Mouse (Mus musculus): Measurements from ENCODE around the gene Xrcc1.

The Xrcc1 gene

GRCm38 (mm10) chr7:24608017-24608416 lies 61.9 kb downstream of the Xrcc1 start:
- peak; percentile 83 to 88 for DNase-seq

- peak in 1 of 2 experiments; percentile 34 for DNase-seq
These were observed 62.5 kb downstream of the Xrcc1 start for GRCm38 (mm10) chr7:24608561-24608960.

- DNase-seq, result peak; percentile 53 to 55
These were observed 64.2 kb downstream of the Xrcc1 start, which contains the start of gene Phldb3 for GRCm38 (mm10) chr7:24610144-24610878. Phldb3 (plus strand) TSS chr7:24610763.

- peak; percentile 99 for DNase-seq
These were observed 64.9 kb downstream of the Xrcc1 start for GRCm38 (mm10) chr7:24610879-24611494.

- DNase-seq, result no peak
These were observed 65.6 kb downstream of the Xrcc1 start for GRCm38 (mm10) chr7:24611709-24612108.

GRCm38 (mm10) chr7:24612308-24612910 lies 66.3 kb downstream of the Xrcc1 start:
- no peak for DNase-seq

GRCm38 (mm10) chr7:24614816-24615215 lies 68.7 kb downstream of the Xrcc1 start:
- no peak for DNase-seq

- DNase-seq, result no peak
These were observed 71.7 kb downstream of the Xrcc1 start for GRCm38 (mm10) chr7:24617763-24618162.

GRCm38 (mm10) chr7:24618374-24618773 lies 72.3 kb downstream of the Xrcc1 start:
- peak in 1 of 2 experiments; percentile 34 for DNase-seq

- no peak for DNase-seq
These were observed 73.7 kb downstream of the Xrcc1 start for GRCm38 (mm10) chr7:24619671-24620397.

GRCm38 (mm10) chr7:24621193-24621592 lies 75.1 kb downstream of the Xrcc1 start:
- no peak for DNase-seq

GRCm38 (mm10) chr7:24622967-24623366 lies 76.9 kb downstream of the Xrcc1 start:
- DNase-seq, result no peak

Measured in B cell, adult 2 months (primary cell).